Mouse (Mus musculus): Measurements from ENCODE around the gene Loxl4.

- TF ChIP-seq CTCF (IDR thresholded peaks at IDR 0.05; ENCODE audit: low read depth, low read length) = no peak
- no peak for TF ChIP-seq TAL1 (conservative IDR thresholded peaks at IDR 0.05; ENCODE audit: low read depth, low read length)
- no peak for TF ChIP-seq POLR2AphosphoS5 (IDR thresholded peaks at IDR 0.05; ENCODE audit: insufficient replicate concordance, low read depth, low read length)
Observed at GRCm38 (mm10) chr19:42600591-42600990, 12.0 kb downstream of the Loxl4 start.

All from G1E (cell line).